Mouse (Mus musculus) neural tube, embryonic 11.5 days (tissue): ENCODE measurements at regions not wholly inside any gene's neighbourhood (a gene's known extent, or its start where the extent isn't known, plus 50 kb on each side); places are given as distances from the start of the nearest gene placed in this dataset.

ENCODE experiments used
- ATAC-seq: fragments of 200-750 bp; cut with Nextera tagmentation; 2 replicates; pipeline ENCODE4 v1.8.0; 2017; ENCODE audit warnings: moderate number of reproducible peaks, mild to moderate bottlenecking, moderate TSS enrichment, moderate library complexity; ENCODE audit not compliant: insufficient read depth, low FRiP score, low TSS enrichment
- DNase-seq: peaks from one replicate; pipeline ENCODE4 v3.0.0-alpha.2; 2015; ENCODE audit warnings: low spot score
- H3K27ac ChIP-seq: fragments of 300-500 bp; sonication (generic); 2 replicates; pipeline ENCODE4 v1.5.1; 2014; ENCODE audit warnings: low read depth, mild to moderate bottlenecking, low read length
- H3K27me3 ChIP-seq: fragments of 300-500 bp; sonication (generic); 2 replicates; pipeline ENCODE4 v1.6.1; 2014; ENCODE audit warnings: mild to moderate bottlenecking, low read length, mixed read lengths; ENCODE audit not compliant: control insufficient read depth, insufficient read depth
- H3K36me3 ChIP-seq: fragments of 300-500 bp; sonication (generic); 2 replicates; pipeline ENCODE4 v1.6.1; 2014; ENCODE audit warnings: mild to moderate bottlenecking, low read length, moderate library complexity, mixed read lengths; ENCODE audit not compliant: control insufficient read depth, insufficient read depth
- H3K4me1 ChIP-seq: fragments of 300-500 bp; sonication (generic); 2 replicates; pipeline ENCODE4 v1.6.1; 2014; ENCODE audit warnings: low read length, mixed read lengths; ENCODE audit not compliant: control insufficient read depth, insufficient read depth
- H3K4me2 ChIP-seq: fragments of 300-500 bp; sonication (generic); 2 replicates; pipeline ENCODE4 v1.6.1; 2014; ENCODE audit warnings: low read depth, mild to moderate bottlenecking, moderate library complexity
- H3K4me3 ChIP-seq: fragments of 300-500 bp; sonication (generic); 2 replicates; pipeline ENCODE4 v1.5.1; 2014; ENCODE audit warnings: low read depth, low read length
- H3K9ac ChIP-seq: fragments of 300-500 bp; sonication (generic); 2 replicates; pipeline ENCODE4 v1.6.1; 2014; ENCODE audit warnings: mild to moderate bottlenecking, low read length
- H3K9me3 ChIP-seq: fragments of 300-500 bp; sonication (generic); 2 replicates; pipeline ENCODE4 v1.6.1; 2016; ENCODE audit warnings: low read length; ENCODE audit not compliant: control insufficient read depth
- WGBS: fragments of 180-500 bp; shearing (Covaris S2); extraction: QIAGEN DNeasy Blood & Tissue Kit; methylation state at CpG from one replicate; pipeline ENCODE4 v1.1.7; 2014; 5-methylcytosine and 5-hydroxymethylcytosine counted together

GRCm38 (mm10) chr1:90283912-90284636 lies 80.3 kb downstream of the Ackr3 start:
- H3K9ac ChIP-seq: no peak overlapping the region
- 73% methylated on average over 6 of the region's 6 CpGs for WGBS
- H3K27me3 ChIP-seq: no peaks in the 10 kb centered on the region
- H3K4me3 ChIP-seq: no peak overlapping the region
- peaks cover 26% of the 10 kb centered on the region for H3K4me1 ChIP-seq
- H3K9me3 ChIP-seq: no peaks in the 10 kb centered on the region
- no peak overlapping the region for H3K4me2 ChIP-seq
- ATAC-seq: no peak
- no peak for DNase-seq
- no peak overlapping the region for H3K27ac ChIP-seq
- H3K36me3 ChIP-seq: no peaks in the 10 kb centered on the region

- no peak overlapping the region for H3K4me2 ChIP-seq
- H3K4me3 ChIP-seq: no peak overlapping the region
- no peak overlapping the region for H3K9ac ChIP-seq
- 71% methylated on average over 4 of the region's 4 CpGs for WGBS
- H3K36me3 ChIP-seq: no peaks in the 10 kb centered on the region
- DNase-seq (no peak), ATAC-seq (no peak)
- H3K27ac ChIP-seq: no peak overlapping the region
- peaks cover 32% of the 10 kb centered on the region for H3K4me1 ChIP-seq
- H3K9me3 ChIP-seq: no peaks in the 10 kb centered on the region
- no peaks in the 10 kb centered on the region for H3K27me3 ChIP-seq
These were observed 81.5 kb downstream of the Ackr3 start for GRCm38 (mm10) chr1:90285318-90285717.

DNA sequence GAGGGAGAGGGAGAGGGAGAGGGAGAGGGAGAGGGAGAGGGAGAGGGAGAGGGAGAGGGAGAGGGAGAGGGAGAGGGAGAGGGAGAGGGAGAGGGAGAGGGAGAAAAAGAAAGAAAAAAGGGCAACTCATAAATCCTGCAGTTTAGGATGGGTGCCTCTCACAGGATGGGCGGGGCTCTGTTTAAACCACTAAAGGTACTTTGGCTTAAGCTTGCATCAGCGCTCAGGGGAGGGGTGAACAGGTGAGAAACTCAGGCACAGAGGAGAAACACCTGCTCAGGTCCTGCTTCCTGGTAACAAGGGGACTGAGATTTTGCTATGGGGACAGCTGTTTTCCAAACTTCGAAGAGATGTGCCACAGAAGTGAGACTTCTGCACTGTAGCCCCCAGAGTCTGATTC lies 83.5 kb downstream of the Ackr3 start:
- H3K4me2 ChIP-seq: no peak overlapping the region
- peaks cover 29% of the 10 kb centered on the region for H3K4me1 ChIP-seq
- 81% methylated on average over 3 of the region's 3 CpGs for WGBS
- no peak for ATAC-seq
- H3K4me3 ChIP-seq: no peak overlapping the region
- H3K9me3 ChIP-seq: no peaks in the 10 kb centered on the region
- no peaks in the 10 kb centered on the region for H3K36me3 ChIP-seq
- no peak for DNase-seq
- no peak overlapping the region for H3K9ac ChIP-seq
- H3K27me3 ChIP-seq: no peaks in the 10 kb centered on the region
- H3K27ac ChIP-seq: no peak overlapping the region

- DNase-seq (no peak), ATAC-seq (peak; percentile 35; the same call in 1 of the 2 replicates)
- H3K36me3 ChIP-seq: no peaks in the 10 kb centered on the region
- no peaks in the 10 kb centered on the region for H3K27me3 ChIP-seq
- H3K9me3 ChIP-seq: no peaks in the 10 kb centered on the region
- no peak overlapping the region for H3K4me2 ChIP-seq
- WGBS: 62% methylated on average over 8 of the region's 8 CpGs
- peaks cover 21% of the 10 kb centered on the region for H3K4me1 ChIP-seq
- H3K4me3 ChIP-seq: no peak overlapping the region
- H3K27ac ChIP-seq: peak overlapping the region; percentile 23; the same call in 1 of the 2 replicates
- no peak overlapping the region; the same call in 1 of the 2 replicates for H3K9ac ChIP-seq
These were observed 85.3 kb downstream of the Ackr3 start for GRCm38 (mm10) chr1:90288892-90289731.

DNA sequence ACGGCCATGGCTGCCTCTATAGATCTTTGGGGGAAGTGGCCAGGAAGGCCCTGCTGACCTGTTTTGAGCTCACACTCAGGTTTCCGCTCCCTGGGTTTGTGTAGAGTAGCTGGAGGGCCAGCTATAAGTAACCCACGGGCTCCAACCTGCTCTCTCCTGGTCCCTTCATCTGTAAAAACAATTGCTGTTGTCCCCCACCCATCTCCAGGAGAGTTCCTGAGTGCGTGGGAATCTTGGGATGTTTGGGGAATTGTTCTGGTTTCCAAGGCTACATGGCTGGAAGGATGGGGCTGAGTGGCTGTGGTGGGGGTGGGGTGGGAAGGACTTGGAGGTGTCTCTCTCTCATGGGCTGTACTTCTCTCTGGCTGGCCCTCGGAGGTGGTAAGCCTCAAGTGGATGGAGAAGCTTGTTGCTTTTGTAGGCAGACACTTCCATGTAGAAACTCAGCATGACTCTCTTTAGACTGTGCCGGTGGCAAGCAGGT lies 86.0 kb downstream of the Ackr3 start:
- H3K4me2 ChIP-seq: no peak overlapping the region
- no peaks in the 10 kb centered on the region for H3K27me3 ChIP-seq
- no peaks in the 10 kb centered on the region for H3K36me3 ChIP-seq
- H3K9ac ChIP-seq: no peak overlapping the region
- 29% methylated on average over 6 of the region's 6 CpGs for WGBS
- H3K4me3 ChIP-seq: no peak overlapping the region
- H3K9me3 ChIP-seq: no peaks in the 10 kb centered on the region
- H3K27ac ChIP-seq: peak overlapping the region; percentile 36; the same call in 1 of the 2 replicates
- ATAC-seq (peak; percentile 50; the same call in 1 of the 2 replicates), DNase-seq (peak; percentile 40)
- H3K4me1 ChIP-seq: peaks cover 21% of the 10 kb centered on the region

DNA sequence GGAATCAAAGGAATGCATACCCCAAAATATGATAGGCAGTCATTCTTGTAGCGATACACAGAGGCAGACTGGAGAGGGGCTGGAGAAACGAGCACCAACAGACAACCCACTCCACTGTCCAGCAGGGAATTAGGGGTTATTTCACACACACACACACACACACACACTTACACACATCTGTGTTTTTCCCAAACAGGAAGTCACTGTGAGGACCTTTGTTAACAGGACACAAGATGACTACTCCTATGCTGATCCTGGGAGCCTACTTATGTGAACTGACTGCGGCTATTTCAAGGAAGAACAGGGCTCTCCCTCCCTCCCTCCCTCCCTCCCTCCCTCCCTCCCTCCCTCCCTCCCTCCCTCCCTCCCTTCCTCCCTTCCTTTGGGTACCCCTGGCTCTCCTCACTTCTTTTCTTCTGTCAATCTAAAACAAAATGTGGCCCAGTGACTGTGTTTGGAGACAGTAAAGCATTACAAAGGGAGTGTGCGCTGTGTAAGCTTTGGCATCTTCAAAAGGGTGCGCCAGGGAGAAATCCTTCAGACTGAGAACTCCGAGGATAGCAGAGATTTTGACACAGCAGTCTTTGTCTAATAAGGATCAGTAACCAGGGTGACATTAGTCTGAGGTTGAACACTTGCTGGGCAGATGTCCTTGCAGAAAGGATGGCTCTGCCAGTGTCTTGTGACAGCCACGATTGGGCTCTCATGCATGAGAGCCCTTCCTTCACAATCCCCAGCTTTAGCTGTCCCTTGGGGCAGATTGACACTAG lies 86.8 kb downstream of the Ackr3 start:
- no peak overlapping the region for H3K4me2 ChIP-seq
- ATAC-seq (no peak), DNase-seq (no peak)
- 47% methylated on average over 7 of the region's 7 CpGs for WGBS
- H3K4me3 ChIP-seq: no peak overlapping the region
- H3K36me3 ChIP-seq: no peaks in the 10 kb centered on the region
- peaks cover 14% of the 10 kb centered on the region for H3K4me1 ChIP-seq
- H3K9ac ChIP-seq: no peak overlapping the region
- no peaks in the 10 kb centered on the region for H3K9me3 ChIP-seq
- 0 out of 2 replicates have a peak overlapping the region, but pooled peaks have one; percentile 37 for H3K27ac ChIP-seq
- no peaks in the 10 kb centered on the region for H3K27me3 ChIP-seq

DNA sequence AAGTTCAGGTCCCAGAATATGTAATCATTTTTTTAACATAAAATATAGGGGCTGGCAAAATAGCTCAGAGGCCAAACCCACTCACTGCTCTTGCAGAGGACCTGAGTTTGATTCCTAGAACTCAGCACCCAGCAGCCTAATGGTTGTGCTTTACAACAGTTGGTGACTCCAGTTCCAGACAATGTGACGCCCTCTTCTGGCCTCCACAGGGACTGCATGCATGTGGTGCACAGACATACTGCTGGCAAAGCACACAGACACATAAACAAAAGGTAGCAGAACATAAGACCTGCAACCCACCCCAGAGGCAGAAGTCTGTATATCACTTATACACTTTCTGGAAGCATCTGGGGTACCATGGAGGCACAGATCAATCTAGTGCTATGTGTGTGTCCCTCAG lies 87.5 kb downstream of the Ackr3 start:
- WGBS: 85% methylated on average over 1 of the region's 1 CpGs
- peaks cover 13% of the 10 kb centered on the region for H3K4me1 ChIP-seq
- no peaks in the 10 kb centered on the region for H3K36me3 ChIP-seq
- no peak overlapping the region for H3K4me3 ChIP-seq
- DNase-seq: no peak
- H3K27me3 ChIP-seq: no peaks in the 10 kb centered on the region
- H3K4me2 ChIP-seq: no peak overlapping the region
- ATAC-seq: no peak
- no peak overlapping the region for H3K9ac ChIP-seq
- H3K27ac ChIP-seq: no peak overlapping the region
- no peaks in the 10 kb centered on the region for H3K9me3 ChIP-seq

GRCm38 (mm10) chr1:90297751-90298150 lies 94.0 kb downstream of the Ackr3 start:
- Histone ChIP-seq H3K4me1 (peaks cover 6% of the 10 kb centered on the region; the same call in 1 of the 2 replicates), H3K9ac (no peak overlapping the region), H3K27me3 (no peaks in the 10 kb centered on the region), H3K4me2 (no peak overlapping the region), H3K36me3 (no peaks in the 10 kb centered on the region), H3K9me3 (no peaks in the 10 kb centered on the region), H3K4me3 (no peak overlapping the region), H3K27ac (no peak overlapping the region)
- ATAC-seq (no peak), DNase-seq (no peak)
- WGBS: 42% methylated on average over 5 of the region's 5 CpGs
